Mouse (Mus musculus) left cerebral cortex, postnatal 14 days (tissue): ENCODE measurements around the gene Calhm2. TPM values are rescaled to one million over a fixed set of nuclear protein-coding genes. Genes with fewer than 3 reads are reported as not detected.

ENCODE experiments used
- DNase-seq, 2 experiments: peaks; one replicate each; pipeline ENCODE4 v3.0.0; 2021 to 2022; ENCODE audit warnings: low spot score in 2 of 2, mixed read lengths in 1 of 2
- intact Hi-C: fragments of 180-260 bp; cut with DNase I; formaldehyde crosslinking; loops from one replicate; pipeline ENCODE4 v1.15.1; 2025
- long read RNA-seq, 2 experiments: library from polyadenylated mRNA; stranded (forward); transcript quantifications; one replicate each; pipeline ENCODE4 v2.0.0; 2021
- total RNA-seq, 2 experiments: library from RNA; stranded (reverse); gene quantifications; 2 replicates each; pipeline ENCODE4 v1.2.3; 2021

Gene Calhm2
- total RNA-seq, result 1 to 10 TPM; 4.9 to 5.6 TPM
- long read RNA-seq, experiment 1, partial matches to known transcripts, result 0 of 4 reads
- long read RNA-seq, experiment 1, other reads (novel, unspliced or antisense), result 1 of 4 reads
- long read RNA-seq, experiment 2, result 0 reads

DNA sequence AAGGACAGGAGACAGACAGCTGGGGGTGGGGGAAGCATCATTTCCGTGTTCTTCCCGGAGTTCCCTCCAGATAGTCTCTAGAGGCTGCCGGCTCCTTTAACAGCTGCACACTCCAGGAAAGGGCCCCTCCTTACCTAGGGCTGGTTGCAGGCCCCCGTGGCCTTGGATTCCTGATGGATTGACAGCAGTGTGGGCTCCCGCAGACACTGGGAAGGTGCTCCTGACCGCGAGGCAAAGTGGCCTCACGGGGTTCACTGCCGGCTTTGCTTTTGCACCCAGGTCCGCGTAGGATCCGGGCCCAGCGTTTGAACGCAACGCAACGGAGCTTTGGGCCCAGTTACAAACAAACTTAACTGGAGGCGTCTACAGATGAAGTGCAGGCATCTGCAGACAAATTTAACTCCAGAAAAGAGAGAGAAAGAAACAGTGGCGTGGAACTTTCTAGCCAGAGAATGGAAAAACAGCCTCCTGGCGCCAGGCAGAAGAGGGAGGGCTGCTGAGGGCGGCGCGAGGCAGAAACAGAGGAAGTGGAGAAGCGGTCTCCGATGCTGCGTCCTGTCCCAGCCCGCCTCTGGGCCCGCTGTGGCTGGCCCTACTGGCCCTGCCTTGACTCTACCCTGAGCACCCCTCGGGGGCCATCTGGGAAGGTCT lies at the start of gene Calhm2:
Gene Calhm2 (minus strand): TSS at position 524 of the 651 bp plus-strand sequence.
- DNase-seq, result peak; percentile 62 to 73
- intact Hi-C loops, result no loop called here

DNA sequence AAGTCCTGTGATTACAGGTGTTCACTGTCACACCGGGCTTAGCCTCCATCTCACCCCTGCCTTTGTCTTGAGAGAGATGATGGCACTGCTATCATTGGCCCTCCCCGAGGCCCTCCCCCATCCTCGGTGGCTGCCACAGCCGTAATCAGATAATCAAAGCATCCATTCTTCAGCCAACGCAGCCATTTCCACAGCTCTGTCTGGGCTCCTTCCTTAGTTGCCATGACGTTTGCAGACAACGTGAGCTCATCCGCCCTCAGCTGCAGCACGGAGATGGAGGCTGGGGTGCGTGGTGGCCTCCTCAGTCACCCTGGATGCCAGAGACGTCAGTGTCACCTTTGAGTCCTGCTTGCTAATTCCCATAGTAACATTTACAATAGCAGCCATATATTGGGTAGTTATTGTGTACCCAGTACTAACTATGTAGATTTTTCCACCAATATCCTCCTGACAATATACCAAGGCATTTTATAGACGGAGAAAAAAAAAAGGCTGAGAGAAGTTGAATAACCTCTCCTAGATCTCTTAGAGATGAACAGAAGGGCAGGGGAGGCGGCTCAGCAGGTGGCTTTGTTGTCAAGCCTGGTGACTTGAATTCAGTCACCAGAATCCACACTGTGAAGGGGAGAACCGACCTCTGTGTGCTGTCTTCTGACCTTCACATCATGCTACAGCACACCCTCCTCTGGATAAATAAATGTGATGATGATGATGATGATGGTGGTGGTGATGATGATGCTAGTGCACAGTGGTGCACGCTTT lies 48.6 kb upstream of the Calhm2 start:
- DNase-seq, result peak; percentile 44 to 52
- intact Hi-C loops, result no loop called here

DNA sequence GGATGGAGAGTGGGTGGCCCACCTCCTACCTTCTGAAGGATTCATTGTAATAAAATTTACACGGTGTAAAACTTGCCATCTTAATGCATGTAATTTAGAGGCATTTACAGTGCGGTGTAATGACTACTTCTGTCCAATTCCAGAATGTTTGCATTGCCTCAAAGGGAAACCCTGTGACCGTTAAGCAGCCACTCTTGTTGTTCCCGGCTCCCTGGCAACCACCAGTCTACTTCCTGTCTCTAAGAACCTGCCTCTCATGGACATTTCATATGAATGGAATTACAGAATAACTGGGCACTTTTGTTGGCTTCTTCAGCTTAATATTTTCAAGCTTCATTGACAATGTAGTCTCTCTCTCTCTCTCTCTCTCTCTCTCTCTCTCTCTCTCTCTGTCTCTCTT lies 46.6 kb upstream of the Calhm2 start:
- no peak for DNase-seq
- intact Hi-C loops, result no loop called here

DNA sequence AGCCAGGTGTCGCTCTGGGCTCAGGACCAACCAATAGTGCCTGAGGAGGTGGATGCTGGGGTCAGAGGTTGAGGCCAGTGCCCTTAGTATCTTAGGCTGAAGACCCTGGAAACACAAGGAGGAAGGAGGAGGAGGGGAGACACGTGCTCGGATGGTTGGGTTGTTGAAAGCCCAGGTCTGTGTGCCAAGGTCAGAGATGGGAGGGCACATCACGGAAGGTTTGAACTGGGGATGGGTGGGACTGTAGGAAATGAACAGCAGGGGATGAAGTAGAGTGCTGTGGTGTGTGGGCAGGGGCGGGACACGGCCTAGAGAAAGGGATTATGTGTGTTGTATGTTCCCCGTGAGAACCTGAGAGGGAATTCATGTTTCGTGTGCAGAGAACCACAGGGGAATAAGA lies 46.1 kb upstream of the Calhm2 start:
- no peak for DNase-seq
- intact Hi-C loops, result no loop called here

DNA sequence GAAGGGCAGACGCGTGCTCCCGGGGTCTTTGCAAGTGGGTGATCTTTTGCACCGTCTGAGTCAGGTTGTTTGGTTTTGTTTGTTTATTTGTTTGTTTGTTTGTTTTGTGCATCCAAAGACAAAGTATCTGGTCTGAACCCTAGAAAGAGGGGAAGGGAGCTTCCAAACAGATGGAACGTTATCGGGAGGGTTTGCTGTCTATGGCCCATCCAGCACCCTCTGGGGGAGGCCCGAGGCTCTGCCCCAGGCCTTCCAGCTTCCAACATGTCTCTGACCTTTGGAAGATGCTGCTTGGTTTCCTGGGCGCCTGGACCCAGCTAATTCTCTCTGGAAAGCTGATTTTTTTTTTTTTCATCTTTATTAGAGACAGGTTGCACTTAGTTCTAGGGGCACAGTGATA lies 41.9 kb upstream of the Calhm2 start:
- DNase-seq, result no peak
- intact Hi-C loops, result no loop called here

DNA sequence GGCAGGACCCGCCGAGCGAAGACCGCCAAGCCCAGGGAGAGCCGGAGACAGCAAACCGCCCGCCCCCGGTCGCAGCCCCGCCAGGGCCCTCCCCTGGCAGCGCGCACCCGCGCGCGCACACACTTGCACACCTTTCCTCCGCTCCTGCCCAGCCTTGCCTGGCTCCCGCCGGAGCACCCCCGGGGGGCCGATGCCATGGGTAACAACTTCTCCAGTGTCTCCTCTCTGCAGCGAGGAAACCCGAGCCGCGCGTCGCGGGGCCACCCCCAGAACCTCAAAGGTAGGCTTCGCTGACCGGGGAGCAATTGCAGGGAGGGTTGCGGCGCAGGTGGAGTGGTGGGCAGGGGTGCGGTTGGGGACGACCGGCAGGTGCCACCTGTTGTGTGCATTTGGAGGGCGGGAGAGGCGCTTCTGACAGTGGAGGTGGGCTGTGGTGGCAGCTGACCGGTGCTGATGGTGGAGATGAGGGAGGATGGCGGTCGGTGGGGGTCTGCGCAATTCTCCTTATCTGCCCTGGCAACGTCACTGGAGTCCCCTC lies 41.2 kb upstream of the Calhm2 start:
- intact Hi-C loops, result loop anchor here (2.0 kb wide), 1 partner anchor 81 kb away; no protein-coding TSS in a partner anchor
- DNase-seq, result peak in 1 of 2 experiments; percentile 34

DNA sequence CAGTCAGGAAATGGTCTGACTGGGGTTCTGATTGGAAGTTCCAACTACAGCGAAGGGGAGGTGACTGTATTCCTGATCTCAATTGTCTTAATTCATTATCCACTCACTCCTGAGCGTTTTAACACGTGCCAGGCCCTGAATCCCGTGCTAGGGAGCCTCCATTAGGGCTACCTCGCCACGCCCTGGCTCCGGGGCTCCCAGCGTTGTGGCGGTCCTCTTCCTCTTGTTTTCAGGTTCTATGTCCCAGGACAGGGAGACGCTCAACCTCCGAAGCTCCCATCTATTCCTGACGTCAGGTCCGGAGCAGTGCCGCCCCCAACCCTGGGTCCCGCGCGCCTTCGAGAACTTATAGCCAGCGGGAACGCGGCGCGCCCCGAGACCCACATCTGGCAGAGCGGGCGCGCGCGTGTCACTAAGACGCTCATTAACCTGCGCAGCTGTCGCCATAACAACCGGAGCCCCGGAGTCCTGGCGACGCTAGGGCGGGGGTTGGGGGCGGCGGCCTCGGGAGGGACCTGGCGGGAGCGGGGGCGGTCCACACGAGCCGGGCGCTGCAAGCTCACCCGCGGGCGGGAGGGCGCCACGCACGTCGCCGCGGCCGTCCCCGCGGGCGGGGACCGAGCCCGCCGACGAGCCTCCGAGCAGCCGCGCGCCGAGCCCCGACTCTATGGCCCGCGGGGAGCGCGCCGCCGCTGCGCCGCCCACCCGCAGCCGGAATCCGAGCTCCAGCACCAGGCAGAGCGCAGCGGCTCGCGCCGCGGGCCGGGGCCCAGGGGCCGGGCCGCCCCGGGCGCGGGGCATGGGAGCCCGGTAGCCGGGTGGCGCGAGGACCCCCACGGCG lies 40.6 kb upstream of the Calhm2 start, which contains the start of gene Neurl1a:
Gene Neurl1a (plus strand): TSS at position 390 of the 841 bp plus-strand sequence.
- intact Hi-C loops, result loop anchor here (2.0 kb wide), 1 partner anchor 82 kb away; no protein-coding TSS in a partner anchor
- DNase-seq, result peak; percentile 63 to 69

DNA sequence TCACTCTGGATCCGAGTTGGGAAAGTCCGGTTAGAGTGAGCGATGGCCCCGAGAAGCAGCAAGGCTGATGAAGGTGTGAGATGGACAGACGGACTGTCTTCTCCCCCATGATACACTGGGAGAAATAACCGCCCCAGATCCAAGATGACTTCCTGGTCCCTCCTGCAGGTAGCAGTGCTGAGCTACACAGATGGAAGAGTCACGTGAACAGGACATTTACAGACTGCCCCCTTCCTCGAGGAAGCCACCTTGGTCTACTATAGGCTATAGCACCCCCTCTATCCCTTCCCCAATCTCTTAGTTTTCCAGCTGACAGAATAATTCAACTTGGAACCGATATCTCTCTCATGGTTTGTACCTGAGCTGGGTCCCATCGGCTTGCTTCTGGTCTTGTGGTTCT lies 39.9 kb upstream of the Calhm2 start:
- DNase-seq, result peak; percentile 45 to 72
- intact Hi-C loops, result loop anchor here (2.0 kb wide), 1 partner anchor 83 kb away; no protein-coding TSS in a partner anchor

DNA sequence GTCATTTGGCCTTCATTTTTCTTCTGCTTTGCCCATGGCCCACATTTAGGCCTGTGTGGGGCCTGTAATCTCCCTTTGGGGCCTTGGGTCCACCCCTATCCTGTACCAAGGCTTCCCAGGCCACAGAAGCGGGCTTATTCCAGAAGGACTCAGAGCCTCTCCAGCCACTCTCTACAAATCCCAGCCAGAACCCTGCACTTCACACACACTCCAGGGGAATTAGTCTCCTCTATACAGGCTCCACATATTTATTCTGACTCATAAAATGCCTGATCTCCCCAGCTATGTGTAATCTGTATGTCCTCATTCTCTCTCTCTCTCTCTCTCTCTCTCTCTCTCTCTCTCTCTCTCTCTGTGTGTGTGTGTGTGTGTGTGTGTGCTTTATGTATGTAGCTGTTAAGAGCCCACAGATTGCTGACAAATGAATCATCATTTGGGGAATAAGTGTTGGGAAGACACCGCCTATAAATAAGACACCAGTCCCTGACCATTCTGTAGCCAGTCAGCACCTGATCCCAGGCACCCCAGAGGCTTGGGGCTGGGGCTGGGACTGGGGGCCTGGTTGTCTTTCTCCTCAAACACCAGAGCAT lies 38.9 kb upstream of the Calhm2 start:
- intact Hi-C loops, result no loop called here

DNA sequence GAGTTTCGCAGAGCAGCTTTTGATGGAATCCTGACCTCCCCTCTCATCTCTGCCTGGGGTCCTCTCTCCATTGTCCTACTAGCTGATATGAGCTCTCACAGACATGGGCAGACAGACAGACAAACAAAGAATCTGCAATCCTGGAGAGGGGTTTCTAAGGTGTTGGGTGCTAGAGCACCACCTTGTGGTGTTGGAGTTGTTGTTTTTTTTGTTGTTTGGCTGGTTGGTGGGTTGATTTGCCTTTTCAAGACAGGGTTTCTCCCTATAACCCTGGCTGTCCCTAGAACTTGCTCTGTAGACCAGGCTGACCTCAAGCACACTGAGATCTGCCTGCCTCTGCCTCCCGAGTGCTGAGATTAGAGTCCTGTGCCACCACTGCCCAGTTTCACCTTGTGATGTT lies 37.4 kb upstream of the Calhm2 start:
- DNase-seq, result no peak
- intact Hi-C loops, result loop anchor here (2.0 kb wide), 1 partner anchor 163 kb away; no protein-coding TSS in a partner anchor

More for the DNA sequence above, 38.9 kb upstream of the Calhm2 start:
- peak in 1 of 2 experiments; percentile 46 for DNase-seq

DNA sequence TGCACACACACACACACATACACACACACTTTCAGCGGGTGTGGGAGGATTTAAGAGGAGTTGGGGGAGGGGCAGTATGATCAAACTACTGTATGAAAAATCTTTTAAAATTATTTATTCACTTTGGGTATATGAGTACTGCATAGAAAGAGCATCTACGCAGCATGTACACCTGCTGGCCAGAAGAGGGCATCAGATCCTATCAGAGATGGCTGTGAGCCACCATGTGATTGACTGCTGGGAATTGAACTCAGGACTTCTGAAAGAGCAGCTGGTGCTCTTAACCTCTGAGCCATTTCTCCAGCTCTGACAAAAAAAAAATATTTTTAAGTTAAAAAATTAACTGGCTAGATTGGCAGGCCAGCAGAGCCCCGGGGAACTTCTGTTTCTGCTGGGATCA lies 36.4 kb upstream of the Calhm2 start:
- no peak for DNase-seq
- intact Hi-C loops, result loop anchor here (2.0 kb wide), 1 partner anchor 164 kb away; no protein-coding TSS in a partner anchor

DNA sequence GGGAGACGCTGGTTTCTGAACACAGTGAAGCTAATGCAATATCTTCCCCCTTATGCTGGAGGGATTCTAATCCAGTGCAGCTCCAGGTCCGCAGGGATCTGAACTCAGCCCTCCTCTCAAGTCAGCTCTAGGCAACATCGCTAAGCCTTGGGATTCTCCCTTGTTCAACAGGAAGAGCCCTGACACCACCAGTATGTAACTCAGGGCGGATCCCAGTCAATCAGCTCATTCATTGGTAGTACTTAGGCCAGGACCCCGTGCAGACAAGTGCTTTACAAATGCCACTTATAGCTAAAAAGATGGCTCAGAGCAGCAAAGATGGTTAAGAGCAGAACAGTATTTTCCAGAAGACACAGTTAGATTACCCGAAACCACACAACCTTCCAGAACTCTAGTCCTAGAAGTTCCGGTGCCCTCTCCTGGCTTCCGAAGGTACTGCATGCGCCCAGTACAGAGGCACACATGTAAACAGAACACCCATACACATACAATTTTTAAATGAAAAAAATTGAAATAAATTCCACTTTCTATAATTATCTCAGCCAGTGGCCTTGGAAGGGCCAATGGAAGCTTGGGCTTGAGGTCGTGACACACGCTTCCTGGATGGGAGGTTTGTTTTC lies 30.8 kb upstream of the Calhm2 start:
- intact Hi-C loops, result loop anchor here (2.0 kb wide), 1 partner anchor 48 kb away; no protein-coding TSS in a partner anchor

DNA sequence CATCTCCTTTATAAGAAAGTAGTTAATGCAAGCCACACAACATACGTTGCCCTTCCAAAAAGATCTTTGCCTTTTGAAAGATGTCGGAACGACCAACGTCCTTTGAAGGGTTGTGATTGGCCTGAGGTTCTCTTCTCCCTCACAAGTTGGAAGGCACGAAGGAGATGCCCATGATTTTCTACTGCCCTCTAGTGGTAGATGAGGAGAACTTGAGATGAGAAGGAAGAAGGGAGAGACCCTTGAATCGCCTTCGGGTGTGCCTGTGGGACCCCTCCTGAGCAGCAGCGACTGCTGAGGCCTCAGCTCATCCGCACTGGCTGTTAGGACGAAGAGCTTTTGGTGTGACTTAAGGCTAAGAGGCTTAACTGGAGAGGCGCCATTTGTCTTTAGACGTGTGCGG lies 30.1 kb upstream of the Calhm2 start:
- DNase-seq, result no peak
- intact Hi-C loops, result loop anchor here (2.0 kb wide), 1 partner anchor 47 kb away; no protein-coding TSS in a partner anchor

More for the DNA sequence above, 30.8 kb upstream of the Calhm2 start:
- peak; percentile 90 to 92 for DNase-seq

DNA sequence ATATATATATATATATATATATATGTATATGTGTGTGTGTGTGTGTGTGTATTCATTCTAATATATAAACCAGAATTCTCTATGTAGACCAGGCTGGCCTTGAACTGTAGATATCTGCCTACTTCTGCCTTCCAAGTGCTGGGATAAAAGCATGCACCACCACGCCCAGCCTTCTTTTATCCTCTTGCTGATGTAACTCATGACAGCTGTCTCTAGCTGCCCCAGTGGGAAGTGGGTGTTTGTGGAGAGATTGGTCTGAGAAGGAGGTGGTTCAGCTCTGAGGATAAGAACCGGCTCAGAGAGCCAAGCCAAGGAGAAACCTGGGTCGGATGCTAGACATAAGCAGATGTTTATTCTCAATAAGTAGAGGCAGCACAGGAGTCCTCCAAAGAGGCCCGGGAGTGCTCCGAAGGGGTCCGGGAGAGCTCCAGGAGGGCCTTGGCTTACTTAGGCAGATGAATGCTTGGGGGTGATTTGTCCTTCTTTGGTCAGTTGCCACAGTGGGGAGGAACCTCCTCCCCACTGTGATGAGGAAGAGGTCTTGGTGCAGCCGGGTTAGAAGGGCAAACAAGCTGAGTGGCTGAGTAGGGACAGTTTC lies 29.6 kb upstream of the Calhm2 start:
- intact Hi-C loops, result loop anchor here (2.0 kb wide), 1 partner anchor 47 kb away; no protein-coding TSS in a partner anchor

DNA sequence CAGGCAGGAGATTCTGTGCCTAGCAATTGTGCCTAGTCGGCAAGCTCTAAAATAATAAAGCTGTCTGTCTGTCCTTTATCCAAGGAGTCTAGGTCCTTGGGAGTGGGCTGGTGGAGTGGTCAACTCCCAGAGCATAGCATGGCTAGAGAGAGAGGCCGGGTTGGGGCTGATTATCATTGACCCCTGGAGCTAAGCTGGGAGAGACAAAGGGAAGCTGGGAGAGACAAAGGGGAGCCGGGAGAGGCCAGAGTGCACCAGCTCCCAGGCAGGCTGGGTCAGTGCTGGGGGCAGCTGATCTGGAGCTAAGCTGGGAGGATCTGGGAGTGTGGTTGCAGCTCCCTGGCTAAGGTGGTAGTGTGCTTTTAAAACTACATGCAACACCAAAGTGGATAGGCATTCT lies 28.7 kb upstream of the Calhm2 start:
- DNase-seq, result no peak
- intact Hi-C loops, result no loop called here

More for the DNA sequence above, 29.6 kb upstream of the Calhm2 start:
- DNase-seq, result no peak

DNA sequence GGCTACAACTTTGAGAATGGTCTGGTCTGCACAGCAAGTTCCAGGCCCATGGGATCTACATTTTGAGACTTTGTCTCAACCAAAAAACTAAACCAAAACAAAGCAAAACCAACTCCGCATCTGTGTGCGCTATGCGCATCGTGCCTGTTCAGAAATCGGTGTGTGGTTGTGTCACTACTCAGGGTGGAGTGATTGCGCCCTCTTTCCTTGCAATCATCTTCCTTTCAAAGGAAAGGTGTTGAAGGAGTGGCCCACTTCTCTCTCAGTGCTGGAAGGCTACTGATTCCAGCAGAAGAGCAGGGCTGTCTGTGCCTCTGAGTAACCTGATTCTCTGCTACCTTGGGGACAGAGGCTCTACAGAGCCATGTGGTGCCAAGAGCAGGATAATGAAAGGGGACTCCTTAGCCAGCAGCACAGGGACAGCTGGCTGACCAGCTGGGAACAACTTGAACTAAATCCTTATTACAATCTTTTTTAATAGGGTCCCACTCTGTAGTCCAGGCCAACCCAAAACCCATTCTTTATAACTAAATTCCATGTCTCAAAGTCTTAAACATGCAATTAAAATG lies 25.2 kb upstream of the Calhm2 start:
- no peak for DNase-seq
- intact Hi-C loops, result no loop called here

DNA sequence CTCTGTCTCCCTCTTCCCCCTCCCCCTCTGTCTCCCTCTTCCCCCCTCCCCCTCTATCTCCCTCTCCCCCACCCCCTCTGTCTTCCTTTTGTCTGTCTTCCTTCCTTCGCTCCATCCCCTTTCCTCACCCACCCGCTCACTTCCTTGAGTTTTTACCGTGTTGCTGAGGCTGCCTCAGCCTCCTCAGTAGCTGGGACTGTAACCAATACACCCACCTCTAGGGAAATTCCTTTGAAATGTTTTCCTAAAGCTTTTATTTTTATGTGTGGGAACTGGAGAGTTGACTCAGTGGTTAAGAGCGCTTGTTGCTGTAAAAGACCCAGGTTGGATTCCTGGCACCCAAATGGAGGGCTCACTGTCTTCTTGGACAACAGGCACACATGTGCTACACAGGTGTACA lies 23.6 kb upstream of the Calhm2 start:
- no peak for DNase-seq
- intact Hi-C loops, result no loop called here
